Mouse (Mus musculus) layer of hippocampus, adult 9-11 months (tissue): Measurements from ENCODE around the gene BC107364.
"Not testable (repeated sequence)": the region's sequence is repeated elsewhere in the genome, so short reads cannot be mapped to it uniquely, and the experiment has no call there.

Experiments used
- DNase-seq: peaks from one replicate; pipeline ENCODE4 v3.0.0; 2022

Gene BC107364

DNA sequence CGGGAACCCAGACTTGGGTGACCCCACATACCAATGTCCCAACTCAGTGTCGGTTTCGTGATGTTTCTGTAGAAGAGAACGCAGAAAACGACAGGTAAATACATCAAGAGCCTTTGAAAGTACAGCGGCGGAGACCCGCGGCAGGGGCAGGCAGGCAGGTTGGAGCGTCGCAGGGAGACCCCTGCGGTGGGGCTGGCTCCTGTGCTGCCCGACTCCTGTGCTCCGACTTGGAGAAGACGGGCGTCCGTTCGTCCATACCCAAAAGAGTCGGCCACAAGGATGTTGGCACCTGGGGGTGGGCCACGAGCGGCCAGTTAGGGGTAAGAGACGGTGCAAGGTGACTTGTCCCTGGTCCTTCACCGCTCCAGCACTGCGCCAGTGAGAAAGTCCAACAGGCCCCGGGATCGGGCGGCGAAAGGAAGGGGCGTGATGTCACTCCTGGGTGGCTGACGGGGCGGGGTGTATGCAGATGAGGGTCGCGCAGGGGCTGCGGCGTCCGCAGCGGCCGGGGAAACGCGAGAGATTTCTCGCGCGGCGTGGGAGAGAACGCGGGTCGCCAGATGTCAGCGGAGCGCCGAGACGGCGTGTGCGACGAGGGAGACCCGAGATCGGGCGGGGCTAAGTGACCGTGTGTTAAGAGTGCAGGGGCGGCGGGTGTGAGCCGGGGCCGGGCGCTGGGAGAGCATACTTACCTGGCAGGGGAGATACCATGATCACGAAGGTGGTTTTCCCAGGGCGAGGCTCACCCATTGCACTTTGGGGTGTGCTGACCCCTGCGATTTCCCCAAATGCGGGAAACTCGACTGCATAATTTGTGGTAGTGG, 2.1 kb downstream of the BC107364 start:
- not testable (repeated sequence) for DNase-seq

DNA sequence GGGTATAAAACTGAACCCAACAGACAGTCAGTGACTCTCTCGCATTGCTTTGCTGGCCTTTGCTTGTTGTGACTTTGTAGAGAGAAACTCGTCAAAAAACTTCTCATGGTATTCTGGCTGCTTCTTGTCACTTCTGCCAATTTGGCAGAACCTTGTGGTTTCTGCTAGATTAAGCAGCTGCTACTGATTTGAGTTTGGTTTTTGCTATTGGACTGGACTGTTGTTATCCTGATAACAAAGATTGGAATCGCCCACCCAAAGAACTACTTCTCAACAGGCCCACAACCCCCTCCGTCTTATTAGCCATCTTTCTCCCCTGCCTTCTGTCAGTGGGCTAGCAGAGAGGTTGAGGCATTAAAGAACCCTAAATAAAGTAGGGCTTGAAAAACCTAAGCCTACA, 6.7 kb downstream of the BC107364 start:
- DNase-seq: no peak

DNA sequence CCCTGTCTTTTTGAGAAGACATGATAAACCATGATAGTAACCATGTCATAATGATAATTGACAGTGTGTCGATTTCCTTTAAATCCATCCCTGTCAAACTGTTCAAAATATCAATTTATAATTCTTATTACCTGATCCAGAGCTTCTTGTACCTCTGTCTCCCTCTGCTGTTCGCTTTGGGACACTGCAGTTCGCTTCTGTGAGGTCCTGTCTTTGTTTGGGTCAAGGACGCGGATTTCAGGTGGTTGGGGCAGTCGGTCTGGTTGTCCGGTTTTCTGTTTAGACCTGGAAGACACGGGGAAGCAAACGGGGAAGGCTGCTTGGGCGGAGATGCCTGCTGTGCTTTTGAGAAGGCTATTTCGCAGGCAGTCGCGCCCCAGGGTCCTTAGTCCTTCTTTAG, 11.5 kb downstream of the BC107364 start:
- peak; percentile 58 for DNase-seq

DNA sequence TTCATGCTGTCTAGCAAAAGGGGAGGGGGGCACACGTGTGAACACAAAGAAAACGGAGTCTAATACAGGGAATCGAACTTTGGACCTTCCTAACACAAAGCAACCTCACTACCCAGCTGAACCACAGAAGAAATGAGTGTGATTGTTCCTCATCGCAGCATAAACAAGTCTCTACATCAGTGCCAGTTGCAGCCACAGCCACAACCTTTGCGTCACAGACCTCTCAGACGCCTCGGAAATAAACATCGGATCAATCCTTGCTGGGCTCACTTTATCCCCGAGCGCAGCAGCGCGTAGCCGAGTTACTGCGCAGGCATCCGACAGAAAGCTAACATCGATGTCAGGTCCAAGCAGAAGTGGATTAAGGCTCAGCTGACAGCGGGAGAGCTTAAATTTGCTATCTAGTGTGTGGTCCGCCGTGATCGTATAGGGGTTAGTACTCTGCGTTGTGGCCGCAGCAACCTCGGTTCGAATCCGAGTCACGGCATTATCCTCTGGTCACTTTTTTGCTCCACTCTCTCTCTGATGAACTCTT, 16.5 kb downstream of the BC107364 start:
- DNase-seq: peak; percentile 15

DNA sequence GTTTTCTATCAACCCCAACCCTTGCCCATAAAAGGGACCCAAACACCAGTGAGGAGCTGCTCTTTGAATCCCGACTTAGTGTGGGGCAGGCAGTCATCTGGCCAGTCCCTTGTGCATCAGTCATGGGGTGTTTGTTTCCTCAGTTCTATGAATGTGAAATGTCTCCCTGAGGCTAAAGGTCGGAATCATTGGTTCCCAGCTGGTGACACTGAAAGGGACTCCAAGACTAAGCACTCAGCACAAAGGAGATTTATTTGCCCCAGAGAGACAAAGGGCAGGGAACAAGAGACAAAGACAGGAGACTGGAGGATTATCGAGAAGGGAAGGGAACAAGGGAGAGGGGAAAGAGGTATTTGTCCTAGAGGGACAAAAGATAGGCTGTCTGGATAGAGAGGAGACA, 19.9 kb downstream of the BC107364 start:
- DNase-seq: no peak

DNA sequence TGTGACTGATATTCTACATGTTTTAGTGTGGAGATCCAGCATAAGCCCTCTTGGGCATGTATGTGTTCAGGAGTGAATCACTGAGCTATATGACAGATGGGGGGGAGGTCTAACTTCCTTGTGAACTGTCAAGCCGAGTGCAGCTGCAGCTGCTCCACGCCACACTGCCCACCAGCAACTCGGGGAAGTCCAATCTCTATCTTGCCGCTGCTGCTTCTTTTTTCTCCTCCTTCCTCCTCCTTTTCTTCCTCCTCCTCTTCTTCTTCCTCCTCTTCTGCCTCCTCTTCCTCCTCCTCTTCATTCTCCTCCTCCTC, 22.3 kb downstream of the BC107364 start:
- no peak for DNase-seq

DNA sequence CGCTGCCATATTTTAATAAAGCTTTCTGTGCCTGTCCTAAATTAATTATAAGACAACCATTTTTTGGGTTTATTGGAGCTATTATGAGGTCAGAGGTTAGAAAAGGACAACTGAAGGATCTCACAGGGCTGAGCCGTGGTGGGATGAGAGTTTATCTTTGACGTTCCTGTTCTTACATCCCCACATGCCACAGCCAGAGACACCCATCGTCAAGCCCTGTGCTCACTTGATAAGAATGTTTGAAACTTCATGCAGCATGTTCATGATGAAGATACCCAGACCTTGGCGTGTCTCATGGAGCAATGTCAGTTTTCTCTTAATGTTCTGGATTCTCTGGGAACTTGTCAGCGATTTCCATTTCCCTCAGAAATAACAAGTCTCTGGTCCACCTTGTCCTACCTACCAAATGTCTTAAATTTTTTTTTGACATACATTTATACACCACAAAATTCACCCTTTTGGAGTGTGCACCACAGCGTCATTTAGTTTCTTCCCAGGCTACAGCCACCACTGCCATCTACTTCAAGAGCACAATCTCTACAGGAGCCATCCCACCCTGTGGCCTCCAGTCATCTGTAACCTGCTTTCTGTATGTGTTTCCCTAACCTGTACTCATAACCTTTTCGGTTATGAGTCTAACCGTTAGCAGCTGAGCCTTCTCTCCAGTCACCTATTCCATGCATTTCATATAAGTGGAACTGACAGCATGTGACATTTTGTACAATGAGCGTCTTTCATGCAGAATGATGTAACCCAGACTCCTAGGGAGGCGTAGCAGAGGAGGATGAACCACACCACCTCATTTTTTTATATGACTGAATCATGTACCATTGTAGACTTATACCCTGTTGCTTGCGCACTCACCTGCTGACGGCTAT, 22.9 kb downstream of the BC107364 start:
- no peak for DNase-seq

DNA sequence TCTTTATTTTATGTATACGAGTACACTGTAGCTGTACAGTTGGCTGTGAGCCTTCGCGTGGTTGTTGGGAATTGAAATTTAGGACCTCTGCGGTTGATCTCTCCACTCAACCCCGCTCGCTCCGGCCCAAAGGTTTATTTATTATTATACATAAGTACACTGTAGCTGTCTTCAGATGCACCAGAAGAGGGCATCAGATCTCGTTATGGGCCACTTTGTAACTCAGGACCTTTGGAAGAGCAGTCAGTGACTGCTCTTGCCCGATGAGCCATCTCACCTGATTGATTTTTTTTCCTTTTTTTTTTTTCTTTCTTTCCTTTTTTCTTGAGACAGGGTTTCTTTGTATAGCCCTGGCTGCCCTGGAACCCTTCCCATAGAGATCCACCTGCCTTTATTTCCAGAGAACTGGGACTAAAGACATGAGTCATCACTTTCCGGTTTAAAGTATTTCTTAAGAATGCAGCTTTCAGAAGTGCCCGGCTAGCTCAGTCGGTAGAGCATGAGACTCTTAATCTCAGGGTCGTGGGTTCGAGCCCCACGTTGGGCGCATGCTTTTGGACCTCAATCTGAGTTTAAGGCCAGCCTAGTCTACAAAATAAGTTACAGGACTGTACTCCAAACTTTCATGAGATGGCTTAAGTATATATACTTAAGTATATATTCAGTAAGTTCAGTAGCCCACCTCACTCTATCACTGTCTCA, 24.2 kb downstream of the BC107364 start:
- DNase-seq: no peak

DNA sequence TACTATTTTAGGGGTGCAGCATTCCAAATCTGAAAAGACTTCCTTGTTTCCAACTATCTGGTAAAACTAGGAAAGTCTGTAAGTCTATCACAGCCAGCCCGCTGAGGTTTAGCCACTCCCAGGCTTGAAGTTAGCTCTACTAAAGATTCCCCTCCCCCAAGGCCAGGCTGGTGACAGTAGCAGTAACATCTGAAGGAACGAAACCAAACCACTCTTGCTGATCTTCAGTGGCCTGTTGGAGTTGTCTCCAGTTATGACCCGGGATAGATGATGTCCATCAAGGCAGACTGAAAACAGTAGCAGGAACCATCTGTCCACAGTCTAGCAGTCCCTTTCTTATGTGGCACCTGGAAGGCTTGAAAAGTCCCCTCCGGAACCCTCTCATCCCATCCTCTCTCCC, 24.8 kb downstream of the BC107364 start:
- DNase-seq: no peak

DNA sequence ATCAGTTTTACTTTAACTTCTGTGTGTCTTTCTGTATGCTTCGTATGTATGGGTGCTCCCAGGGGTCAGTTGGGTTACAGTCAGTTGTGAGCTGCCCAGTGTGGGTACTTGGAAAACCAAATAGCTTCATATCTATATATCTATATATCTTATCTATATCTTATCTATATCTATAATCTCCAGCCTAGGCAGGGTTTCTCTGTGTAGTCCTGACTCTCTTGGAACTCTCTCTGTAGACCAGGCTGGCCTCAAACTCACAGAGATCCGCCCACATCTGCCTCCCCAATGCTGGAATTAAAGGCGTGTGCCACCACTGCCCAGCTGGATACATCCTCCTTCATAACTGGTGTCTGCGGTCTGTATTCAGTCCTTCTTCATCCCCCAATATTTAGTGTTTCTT, 25.8 kb downstream of the BC107364 start:
- DNase-seq: no peak

DNA sequence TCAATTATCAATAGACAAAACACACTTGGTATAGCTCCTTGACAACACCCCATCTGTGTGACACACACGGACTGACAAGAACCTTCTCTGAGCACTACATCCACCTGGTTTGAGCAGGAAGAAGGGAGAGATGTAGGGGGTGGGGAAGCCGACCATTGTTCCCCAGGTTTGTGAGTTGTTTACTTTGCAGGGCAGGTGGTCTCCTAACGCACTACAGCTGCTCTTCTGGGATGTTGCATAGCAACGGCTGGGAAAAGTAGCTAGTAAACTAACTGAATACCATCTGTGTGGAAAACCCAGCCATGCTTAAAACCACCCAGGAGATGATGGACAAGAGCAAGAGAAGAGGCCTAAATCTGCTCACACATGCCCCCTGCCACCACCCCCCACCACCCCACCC, 27.7 kb downstream of the BC107364 start:
- not testable (repeated sequence) for DNase-seq

DNA sequence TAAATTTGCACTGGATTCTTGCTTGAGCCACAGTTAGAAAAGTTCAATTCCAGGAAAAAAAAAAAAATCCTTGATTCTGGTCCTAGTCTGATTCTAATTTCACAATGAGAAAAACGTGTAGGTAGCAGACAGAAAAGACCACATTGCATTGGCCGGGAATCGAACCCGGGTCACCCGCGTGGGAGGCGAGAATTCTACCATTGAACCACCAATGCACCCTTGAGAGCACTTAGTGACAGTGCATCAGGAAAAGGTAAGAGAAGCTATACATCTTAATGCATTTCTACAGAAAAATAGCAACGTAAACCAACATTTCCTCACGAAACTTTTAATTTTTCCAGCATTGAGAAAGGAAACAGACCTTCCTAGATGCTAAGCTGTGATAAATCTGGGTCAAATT, 28.2 kb downstream of the BC107364 start:
- DNase-seq: no peak

DNA sequence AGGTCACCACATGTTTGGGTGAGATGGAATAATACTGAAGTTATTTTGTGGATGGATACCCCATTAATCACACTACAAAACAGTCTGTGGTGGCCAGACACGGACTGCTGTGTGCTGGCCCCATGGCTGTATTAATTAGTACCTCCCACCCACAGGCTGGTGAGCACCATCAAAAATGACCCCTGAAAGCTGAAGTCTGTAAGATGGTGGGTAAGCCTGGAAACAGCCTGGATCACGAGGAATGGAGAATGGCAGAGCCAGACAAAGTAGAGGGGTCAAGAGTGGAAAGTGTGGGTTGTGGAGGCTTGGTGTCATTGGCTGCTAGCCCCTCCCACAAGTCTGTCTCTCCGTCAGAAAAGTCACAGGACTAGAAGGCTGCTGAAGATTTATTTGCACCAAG, 31.3 kb downstream of the BC107364 start:
- DNase-seq: no peak

DNA sequence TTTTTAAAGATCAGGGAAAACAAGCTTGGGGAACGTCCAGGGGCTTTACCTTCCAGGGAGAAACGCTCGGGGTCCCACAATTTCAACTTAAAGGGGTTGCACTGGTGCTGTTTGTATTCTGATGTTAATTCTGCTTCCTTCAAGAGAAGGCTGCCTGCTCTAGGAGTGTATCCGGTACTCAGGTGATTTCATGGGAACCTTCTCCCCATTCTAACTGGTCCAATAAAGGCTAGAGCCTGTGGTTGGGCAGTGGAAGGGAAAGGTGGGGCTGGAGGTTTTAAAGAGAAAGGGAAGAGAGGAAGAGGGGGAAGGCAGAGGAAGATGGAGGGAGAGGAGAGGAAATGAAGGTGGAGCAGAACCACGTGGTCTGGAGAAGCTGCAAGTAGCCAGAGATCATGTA, 33.2 kb downstream of the BC107364 start:
- DNase-seq: not testable (repeated sequence)

DNA sequence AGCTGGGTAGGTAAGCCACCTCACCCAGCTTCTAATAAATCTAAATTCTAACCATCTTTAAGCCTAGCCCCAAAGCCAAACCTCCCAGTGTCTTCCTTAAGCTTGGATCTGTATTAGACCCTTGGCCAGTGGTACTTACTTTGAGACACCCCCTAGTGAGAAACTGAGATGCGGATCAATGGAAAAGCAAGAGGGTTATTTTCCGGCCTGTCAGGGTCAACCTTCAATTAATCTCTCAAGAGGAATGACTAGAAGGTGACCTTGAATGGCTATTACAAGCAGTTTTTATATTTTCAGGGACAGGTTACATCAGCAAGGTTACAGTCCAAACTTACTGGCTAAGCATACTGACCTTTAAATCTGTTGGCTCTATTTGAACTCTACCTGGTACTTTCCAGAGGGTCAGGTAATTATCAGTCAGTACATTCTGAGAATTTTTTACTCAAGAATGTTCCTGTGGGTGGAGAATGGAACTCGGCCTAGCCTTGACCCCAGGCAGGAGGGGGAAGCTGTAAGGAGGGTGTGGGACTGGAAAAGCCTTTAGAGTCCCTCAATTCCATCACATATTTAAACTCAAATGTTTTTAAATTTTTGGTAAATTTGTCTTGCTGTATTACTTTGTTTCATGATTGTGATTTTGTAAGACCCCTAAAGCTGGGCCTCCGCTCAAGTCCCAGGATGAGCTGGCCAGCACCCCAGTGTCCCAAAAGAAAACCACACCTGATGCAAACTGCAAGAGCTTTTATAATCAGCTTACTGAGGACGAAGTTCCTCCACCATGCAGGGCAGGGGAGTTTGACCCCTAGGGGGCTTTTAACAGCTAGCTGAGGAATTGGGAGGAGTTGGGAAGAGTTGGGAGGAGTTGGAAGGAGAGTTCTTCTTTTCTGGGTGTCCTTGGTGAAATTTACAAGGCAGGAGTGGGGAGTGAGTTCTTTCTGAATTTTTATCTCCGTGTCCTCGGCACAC, 34.0 kb downstream of the BC107364 start:
- DNase-seq: no peak

DNA sequence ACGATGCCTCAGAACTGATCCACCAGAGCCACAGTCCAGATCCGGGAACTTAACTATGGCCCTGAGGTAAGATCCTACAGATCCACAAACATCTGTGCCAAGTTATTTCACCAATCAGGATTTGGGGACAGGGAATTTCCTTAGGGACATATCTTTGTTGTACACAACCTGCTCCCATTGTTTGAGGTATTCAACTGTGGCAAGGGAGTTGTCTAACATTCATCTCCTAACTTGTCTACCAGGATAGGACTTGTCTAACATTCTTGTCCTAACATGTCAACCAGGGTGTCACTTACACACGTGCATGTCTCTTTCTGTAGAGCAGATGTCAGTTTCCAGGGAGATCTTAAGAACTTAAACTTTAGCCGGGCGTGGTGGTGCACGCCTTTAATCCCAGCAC, 35.5 kb downstream of the BC107364 start:
- no peak for DNase-seq

DNA sequence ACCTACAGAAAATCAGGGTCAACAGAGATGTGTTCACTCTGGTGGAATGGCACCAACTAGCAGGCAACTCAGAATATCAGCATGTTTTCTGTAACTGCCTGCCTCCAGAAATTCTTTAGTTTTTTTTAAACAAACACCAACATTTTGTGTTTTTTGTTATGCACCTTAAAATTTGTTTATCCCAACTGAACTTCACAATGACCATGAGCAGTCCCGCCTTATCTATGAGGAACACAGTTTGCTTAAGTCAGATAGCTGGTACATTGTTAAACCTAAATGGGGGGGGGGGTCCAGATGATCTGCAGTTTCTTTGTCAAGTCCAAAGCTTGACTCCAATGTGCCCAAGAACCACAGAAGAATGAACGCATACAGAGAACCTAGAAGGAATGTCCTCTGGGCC, 36.0 kb downstream of the BC107364 start:
- no peak for DNase-seq

DNA sequence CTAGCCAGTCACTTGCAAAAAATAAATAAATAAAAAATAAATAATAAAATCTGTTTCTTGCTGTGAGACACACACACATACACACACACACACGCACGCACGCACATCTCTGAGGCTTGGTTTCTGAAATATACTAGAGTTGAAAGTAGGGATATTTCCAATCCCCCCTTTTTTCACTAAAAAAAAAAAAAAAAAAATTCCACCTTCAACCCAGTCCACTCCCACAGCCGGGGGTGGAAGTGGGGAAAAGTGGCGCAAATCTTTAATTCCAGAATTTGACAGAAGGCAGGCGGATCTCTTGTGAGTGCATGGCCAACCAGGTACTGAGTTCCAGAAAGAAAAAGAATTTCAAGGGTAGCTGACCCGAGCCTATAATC, 37.2 kb downstream of the BC107364 start:
- DNase-seq: no peak

DNA sequence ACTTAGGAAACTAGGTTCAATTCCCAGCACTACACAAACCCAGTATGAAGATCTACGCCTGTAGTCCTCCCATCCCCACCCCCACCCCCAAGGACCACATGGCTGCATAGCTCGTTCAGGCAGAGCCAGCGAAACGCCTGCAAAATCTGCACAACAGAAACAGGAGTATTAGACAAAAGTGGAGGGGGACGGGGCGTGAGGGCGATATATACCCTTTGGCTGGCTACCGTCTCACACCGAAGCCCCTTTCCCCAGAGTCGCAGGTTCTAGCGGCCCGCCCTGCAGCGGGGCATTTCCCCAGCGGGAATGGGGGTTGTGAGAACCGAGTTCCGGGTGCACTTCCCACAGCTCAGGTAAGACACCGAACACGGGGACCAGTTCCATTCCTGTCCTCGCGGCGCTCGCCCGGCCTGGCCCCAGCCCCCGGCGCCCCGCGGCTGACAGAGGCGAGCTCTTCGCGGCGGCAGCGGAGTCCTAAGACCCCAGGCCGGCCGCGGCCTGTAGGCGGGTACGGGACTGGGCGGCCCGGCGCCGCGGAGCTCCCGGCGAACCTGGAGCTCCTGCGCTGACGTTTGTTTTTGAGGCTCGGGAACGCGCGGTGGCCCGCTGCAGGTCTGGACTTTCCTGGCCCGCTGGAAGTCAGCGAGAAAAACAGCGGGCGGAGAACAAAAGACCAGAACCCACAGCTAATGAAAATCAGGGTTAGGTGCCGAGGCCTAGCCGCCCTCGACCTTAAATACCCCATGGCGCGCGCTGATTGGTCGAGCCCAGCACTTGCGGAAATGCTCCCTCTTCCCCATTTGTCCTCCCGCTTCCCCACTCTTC, 37.8 kb downstream of the BC107364 start:
- peak; percentile 70 for DNase-seq

DNA sequence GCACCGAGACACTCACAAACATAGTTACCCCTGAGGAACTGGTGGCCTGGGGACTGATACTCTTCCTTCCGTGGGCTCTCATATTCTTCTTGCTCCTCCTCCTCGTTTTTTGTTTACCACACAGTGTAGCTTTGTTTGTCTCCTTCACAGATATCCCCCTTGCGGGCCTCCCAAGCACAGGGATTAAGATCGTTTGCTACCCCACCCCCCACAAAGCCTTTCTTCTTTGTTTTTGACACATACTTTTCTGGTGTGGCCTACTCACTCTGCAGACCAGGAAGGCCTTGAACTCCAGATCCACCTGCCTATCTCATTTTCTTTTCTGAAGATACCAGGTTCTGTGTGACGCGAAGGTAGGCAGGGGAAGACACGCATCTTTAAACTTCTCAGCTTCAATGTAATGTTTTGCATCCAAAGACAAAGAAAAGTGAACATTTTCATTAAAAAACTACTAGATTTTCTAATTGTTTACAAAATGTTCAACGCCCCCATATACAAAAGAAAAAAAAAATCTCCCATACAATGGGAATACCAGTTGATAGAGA, 38.5 kb downstream of the BC107364 start:
- DNase-seq: no peak

DNA sequence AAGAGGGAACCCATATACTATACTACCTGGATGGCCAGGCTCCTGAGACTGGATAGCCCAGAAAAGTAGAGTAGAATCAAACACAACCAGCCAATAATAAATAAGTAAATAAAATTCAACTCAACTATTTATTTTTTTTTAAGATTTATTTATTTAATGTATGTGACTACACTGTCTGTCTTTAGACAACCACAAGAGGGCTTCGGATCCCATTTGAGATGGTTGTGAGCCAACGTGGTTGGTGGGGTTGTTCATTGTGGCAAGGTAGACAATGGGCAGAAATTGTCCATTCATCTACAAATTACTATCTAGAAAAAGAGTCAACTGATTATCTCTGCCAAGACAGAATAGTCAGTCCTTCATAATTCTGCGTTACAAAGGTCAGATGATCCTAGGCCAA, 40.3 kb downstream of the BC107364 start:
- DNase-seq: no peak
